Mouse (Mus musculus): Measurements from ENCODE around the gene Tbc1d17. TPM values are rescaled to one million over a fixed set of nuclear protein-coding genes. Genes with fewer than 3 reads are reported as not detected.

Tbc1d17 gene
- polyA plus RNA-seq, 1 experiment from 2014 or later: 122 TPM

DNA sequence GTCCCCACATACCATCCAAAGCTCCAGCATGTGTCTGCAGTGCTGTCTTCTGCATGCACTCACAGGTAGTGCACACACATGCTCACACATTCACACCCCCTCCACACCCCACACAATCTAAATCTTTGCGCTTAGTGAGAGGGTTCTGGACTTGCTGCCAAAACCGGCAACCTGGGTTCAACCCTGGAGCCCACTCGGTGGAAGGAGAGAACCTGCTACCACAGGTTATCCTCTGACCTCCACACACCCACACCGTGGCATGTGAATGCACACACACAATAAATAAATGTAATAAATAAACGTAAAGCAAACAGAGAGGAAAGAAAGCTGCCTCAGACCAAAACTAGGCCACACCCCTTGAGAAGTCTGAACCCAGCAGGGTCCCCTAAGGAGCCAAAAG lies 1.1 kb downstream of the Tbc1d17 start:
- peak overlapping the region; percentile 99; the same call in 1 of the 2 replicates for H3K27ac ChIP-seq
- peak overlapping the region; percentile 70 for H3K4me2 ChIP-seq
- no peak for ATAC-seq (replicated peaks)
- peaks cover 35% of the 10 kb centered on the region for H3K4me1 ChIP-seq
- H3K36me3 ChIP-seq (replicated peaks): peaks cover 33% of the 10 kb centered on the region
- no peaks in the 10 kb centered on the region for H3K9me3 ChIP-seq
- peak overlapping the region; percentile 86 for H3K4me3 ChIP-seq
- no peaks in the 10 kb centered on the region for H3K27me3 ChIP-seq (replicated peaks)
- peak overlapping the region; percentile 38 for H3K9ac ChIP-seq
- WGBS: 80% methylated on average over 5 of the region's 5 CpGs

DNA sequence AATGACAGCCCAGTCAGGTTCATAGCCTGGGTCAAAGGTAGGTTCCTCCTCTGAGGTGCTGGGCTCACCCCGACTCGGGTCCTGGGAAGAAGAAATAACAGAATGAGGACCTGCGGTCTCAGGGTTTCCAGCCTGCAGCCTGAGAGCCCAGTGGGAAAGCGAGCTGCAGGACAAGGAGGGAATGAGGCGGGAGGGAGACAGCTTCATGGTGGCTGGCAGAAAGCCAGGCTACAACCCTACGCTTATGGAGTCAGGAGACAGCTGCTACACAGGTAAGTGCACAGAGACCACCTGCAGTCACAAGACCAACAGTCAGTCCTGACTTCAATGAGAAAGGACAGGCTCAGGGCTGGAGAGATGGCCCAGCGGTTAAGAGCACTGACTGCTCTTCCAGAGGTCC lies 2.1 kb downstream of the Tbc1d17 start:
- H3K4me2 ChIP-seq: no peak overlapping the region
- peaks cover 2% of the 10 kb centered on the region for H3K27me3 ChIP-seq (replicated peaks)
- no peak for ATAC-seq (replicated peaks)
- H3K27ac ChIP-seq: no peak overlapping the region
- no peak overlapping the region for H3K4me3 ChIP-seq
- H3K36me3 ChIP-seq (replicated peaks): peaks cover 38% of the 10 kb centered on the region; the same call in 1 of the 2 replicates
- peaks cover 35% of the 10 kb centered on the region for H3K4me1 ChIP-seq
- H3K9me3 ChIP-seq: no peaks in the 10 kb centered on the region
- H3K9ac ChIP-seq: no peak overlapping the region
- 94% methylated on average over 7 of the region's 7 CpGs for WGBS

DNA sequence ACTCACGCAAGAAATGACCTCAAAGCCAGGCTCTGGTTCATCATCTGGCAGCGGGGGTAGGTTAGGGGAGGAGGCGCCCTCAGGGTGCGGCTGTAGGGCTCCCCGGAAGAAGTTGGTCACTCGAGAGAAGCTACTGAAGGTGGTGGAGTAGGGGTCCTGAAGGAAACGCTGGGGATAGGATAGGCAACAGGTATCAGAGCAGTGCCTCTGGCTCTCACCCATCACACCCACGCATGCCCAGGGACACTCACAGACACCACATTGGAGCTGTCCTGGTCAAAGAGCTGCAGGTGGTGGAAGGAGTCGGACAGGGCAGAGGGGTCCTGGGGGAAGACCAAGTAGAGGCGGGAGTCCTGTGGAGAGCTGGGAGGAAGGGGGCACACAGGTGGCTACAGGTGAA lies 3.9 kb downstream of the Tbc1d17 start:
- peaks cover 18% of the 10 kb centered on the region for H3K27me3 ChIP-seq (replicated peaks)
- H3K27ac ChIP-seq: no peak overlapping the region
- no peak overlapping the region for H3K4me3 ChIP-seq
- no peak overlapping the region for H3K9ac ChIP-seq
- peaks cover 23% of the 10 kb centered on the region for H3K4me1 ChIP-seq
- no peak for ATAC-seq (replicated peaks)
- no peak overlapping the region for H3K4me2 ChIP-seq
- 96% methylated on average over 10 of the region's 10 CpGs for WGBS
- no peaks in the 10 kb centered on the region for H3K9me3 ChIP-seq
- H3K36me3 ChIP-seq (replicated peaks): peaks cover 48% of the 10 kb centered on the region; the same call in 1 of the 2 replicates

DNA sequence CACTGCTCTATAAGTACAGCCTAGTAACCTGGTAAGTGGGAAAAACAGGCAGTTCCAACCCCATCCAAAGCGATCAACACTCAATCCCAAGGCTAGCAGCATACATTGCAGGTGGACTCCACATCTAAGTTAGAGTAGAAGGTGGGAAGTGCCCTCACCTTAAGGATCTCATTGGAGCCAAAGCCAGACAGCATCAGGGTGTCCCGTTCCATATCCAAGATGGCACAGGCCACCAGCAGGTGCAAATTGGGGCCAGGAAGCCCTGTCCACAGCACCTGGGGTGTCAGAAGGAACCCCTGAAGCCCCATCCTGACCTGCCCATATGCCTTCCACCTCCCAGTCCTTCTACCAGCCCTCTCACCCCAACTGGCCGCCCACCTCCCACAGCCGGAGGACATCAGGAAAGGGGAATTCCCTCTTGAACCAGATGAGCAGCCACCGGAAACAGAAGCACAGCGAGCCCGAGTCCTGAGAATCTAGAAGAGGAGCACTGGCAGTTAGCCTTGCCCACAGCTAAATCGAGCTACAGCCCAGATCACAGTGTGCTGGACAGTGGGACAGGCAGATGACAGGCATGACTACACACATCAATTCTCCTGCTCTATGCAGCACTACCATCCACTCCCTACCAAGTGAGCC lies 6.9 kb downstream of the Tbc1d17 start:
- Histone ChIP-seq H3K4me3 (no peak overlapping the region), H3K27me3 (replicated peaks) (peaks cover 22% of the 10 kb centered on the region), H3K27ac (no peak overlapping the region), H3K4me2 (no peak overlapping the region), H3K36me3 (replicated peaks) (peaks cover 48% of the 10 kb centered on the region; the same call in 1 of the 2 replicates), H3K9me3 (no peaks in the 10 kb centered on the region), H3K4me1 (peaks cover 20% of the 10 kb centered on the region), H3K9ac (no peak overlapping the region)
- no peak for ATAC-seq (replicated peaks)
- WGBS: 93% methylated on average over 8 of the region's 8 CpGs

DNA sequence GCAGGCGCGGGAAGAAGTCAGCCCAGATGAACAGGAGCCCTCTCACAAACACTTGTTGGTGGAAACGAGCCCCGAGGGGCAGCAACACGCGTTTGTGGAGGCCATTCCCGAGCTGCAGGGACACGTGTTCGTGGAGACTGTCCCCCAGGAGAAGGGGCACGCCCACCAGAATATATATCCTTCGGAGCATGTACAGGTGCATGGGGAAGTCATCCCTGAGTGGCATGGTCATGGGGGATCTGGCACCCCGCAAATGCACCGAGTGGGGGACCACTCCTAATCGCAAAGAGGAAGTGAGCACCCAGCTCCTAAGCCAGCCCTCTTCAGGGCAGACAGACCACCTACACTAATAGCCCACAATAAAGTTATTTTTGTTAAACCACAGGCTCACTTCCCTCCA lies 8.5 kb downstream of the Tbc1d17 start:
- Histone ChIP-seq H3K27ac (no peak overlapping the region), H3K9ac (peak overlapping the region; percentile 38; the same call in 1 of the 2 replicates), H3K9me3 (no peaks in the 10 kb centered on the region), H3K4me2 (0 out of 2 replicates have a peak overlapping the region, but pooled peaks have one; percentile 50), H3K4me1 (peaks cover 14% of the 10 kb centered on the region), H3K4me3 (peak overlapping the region; percentile 28; the same call in 1 of the 2 replicates), H3K27me3 (replicated peaks) (peaks cover 22% of the 10 kb centered on the region), H3K36me3 (replicated peaks) (peaks cover 40% of the 10 kb centered on the region; the same call in 1 of the 2 replicates)
- WGBS: 59% methylated on average over 14 of the region's 14 CpGs
- no peak for ATAC-seq (replicated peaks)

DNA sequence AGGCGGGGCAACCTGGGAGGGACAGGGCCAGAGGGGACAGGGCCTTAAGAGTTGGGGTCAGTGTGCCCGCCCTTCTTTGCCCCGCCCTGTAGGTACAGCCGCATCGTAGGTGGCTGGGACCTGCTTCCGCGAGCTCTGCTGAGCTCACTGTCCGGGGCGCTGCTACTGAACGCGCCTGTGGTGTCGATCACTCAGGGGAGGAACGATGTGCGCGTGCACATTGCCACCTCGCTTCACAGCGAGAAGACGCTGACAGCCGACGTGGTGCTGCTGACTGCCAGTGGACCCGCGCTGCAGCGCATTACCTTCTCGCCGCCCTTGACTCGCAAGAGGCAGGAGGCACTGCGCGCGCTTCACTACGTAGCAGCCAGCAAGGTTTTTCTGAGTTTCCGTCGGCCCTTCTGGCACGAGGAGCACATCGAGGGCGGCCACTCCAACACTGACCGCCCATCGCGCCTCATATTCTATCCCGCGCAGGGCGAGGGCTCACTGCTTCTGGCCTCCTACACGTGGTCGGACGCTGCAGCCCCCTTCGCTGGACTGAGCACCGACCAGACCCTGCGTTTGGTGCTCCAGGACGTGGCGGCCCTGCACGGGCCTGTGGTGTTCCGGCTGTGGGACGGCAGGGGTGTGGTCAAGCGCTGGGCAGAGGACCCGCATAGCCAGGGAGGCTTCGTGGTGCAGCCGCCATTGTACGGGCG lies 9.2 kb downstream of the Tbc1d17 start:
- peaks cover 14% of the 10 kb centered on the region for H3K4me1 ChIP-seq
- peak; percentile 57 for ATAC-seq (replicated peaks)
- peaks cover 33% of the 10 kb centered on the region; the same call in 1 of the 2 replicates for H3K36me3 ChIP-seq (replicated peaks)
- H3K4me2 ChIP-seq: peak overlapping the region; percentile 50
- H3K9ac ChIP-seq: peak overlapping the region; percentile 38
- H3K27me3 ChIP-seq (replicated peaks): peaks cover 22% of the 10 kb centered on the region
- 1% methylated on average over 56 of the region's 58 CpGs for WGBS
- no peaks in the 10 kb centered on the region for H3K9me3 ChIP-seq
- H3K27ac ChIP-seq: no peak overlapping the region
- peak overlapping the region; percentile 28 for H3K4me3 ChIP-seq

DNA sequence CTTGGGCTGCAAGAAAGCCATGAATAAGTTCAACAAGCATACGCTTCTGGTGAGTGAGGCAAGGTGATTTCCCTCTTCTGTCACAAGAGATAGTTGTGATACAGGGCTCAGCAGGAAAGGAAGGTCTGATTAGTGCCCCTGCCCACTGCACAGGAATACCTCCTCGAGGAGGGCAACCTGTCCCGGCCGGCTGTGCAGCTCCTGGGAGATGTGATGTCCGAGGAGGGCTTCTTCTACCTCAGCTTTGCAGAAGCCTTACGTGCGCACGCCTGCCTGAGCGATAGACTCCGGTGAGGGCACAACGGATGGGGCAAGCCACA lies 9.7 kb downstream of the Tbc1d17 start:
- Histone ChIP-seq H3K9me3 (no peaks in the 10 kb centered on the region), H3K4me1 (peaks cover 14% of the 10 kb centered on the region), H3K4me2 (peak overlapping the region; percentile 50), H3K4me3 (peak overlapping the region; percentile 28), H3K9ac (peak overlapping the region; percentile 38), H3K36me3 (replicated peaks) (peaks cover 27% of the 10 kb centered on the region; the same call in 1 of the 2 replicates), H3K27me3 (replicated peaks) (peaks cover 22% of the 10 kb centered on the region), H3K27ac (no peak overlapping the region)
- 32% methylated on average over 11 of the region's 11 CpGs for WGBS
- no peak for ATAC-seq (replicated peaks)

DNA sequence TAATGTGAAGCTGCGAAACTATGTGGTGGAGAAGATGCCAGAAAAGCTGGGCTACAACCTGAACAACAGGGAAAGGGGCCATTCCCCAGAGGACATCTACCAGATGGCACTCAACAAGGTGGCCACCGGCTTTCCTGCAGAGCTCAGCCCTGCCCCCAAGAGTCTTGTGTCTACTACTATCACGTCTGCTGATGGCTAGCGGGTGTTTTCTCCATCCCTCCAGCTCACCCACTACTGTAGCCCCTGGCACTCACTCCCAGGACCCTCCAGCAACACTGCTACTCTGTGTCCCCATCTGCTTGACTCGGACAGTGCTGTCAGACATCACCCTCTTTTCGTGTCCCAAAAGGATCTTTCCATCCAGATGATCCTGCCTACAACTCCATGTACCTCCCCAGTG lies 10.8 kb downstream of the Tbc1d17 start:
- H3K9me3 ChIP-seq: no peaks in the 10 kb centered on the region
- peaks cover 14% of the 10 kb centered on the region for H3K4me1 ChIP-seq
- H3K9ac ChIP-seq: no peak overlapping the region
- ATAC-seq (replicated peaks): no peak
- WGBS: 85% methylated on average over 6 of the region's 6 CpGs
- no peak overlapping the region for H3K4me3 ChIP-seq
- peaks cover 21% of the 10 kb centered on the region; the same call in 1 of the 2 replicates for H3K36me3 ChIP-seq (replicated peaks)
- no peak overlapping the region for H3K4me2 ChIP-seq
- H3K27ac ChIP-seq: no peak overlapping the region
- H3K27me3 ChIP-seq (replicated peaks): peaks cover 22% of the 10 kb centered on the region

DNA sequence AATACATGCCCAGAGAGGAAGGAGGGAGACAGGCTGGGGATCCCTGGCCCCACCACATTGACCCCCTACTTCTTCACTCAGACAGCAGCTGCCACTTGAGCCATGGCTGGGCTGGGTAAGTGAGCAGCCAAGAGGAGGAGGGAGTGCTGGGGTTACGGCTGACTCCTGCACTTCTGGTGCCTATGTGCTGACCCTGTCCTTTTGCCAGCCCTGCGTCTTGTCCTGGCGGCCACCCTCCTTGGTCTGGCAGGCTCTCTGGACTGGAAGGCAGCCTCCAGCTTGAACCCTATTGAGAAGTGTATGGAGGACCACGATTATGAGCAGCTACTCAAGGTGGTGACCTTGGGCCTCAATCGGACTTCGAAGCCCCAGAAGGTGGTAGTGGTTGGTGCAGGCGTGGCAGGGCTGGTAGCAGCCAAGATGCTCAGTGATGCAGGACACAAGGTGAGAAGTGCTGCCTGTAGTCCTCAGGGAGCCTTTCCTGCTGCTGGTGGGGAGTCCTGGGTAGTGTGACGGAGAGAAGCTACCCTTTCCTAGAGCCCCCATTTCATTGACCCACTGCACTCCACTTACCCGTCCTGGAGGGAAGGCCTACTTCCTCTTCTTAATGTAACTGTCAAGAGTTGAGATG lies 12.3 kb downstream of the Tbc1d17 start:
- no peak for ATAC-seq (replicated peaks)
- WGBS: 85% methylated on average over 9 of the region's 9 CpGs
- no peak overlapping the region for H3K4me3 ChIP-seq
- no peak overlapping the region for H3K9ac ChIP-seq
- no peaks in the 10 kb centered on the region for H3K9me3 ChIP-seq
- peaks cover 14% of the 10 kb centered on the region; the same call in 1 of the 2 replicates for H3K36me3 ChIP-seq (replicated peaks)
- no peak overlapping the region for H3K27ac ChIP-seq
- H3K4me1 ChIP-seq: peaks cover 14% of the 10 kb centered on the region
- no peak overlapping the region for H3K4me2 ChIP-seq
- H3K27me3 ChIP-seq (replicated peaks): peaks cover 17% of the 10 kb centered on the region

DNA sequence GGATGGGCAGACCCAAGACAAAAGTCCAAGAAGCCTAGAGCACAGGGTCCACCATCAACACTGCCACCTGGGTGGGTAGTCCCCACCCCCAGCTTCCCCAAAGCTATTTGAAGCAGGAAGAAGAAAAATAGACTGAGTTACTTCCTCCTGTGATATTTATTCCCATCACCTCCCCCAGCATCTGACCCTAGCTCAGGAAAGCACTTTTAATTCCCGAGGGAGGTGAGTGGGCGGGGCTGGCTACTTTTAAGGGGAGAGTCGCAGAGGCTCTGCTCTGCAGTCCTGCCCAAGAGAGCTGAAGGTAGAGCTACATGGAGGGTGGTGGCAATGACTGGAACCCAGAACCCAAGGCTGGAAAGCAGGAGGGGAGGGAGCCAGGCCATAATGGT lies 12.9 kb downstream of the Tbc1d17 start:
- Histone ChIP-seq H3K27ac (no peak overlapping the region), H3K9ac (no peak overlapping the region), H3K27me3 (replicated peaks) (peaks cover 13% of the 10 kb centered on the region), H3K4me3 (no peak overlapping the region), H3K9me3 (no peaks in the 10 kb centered on the region), H3K4me2 (no peak overlapping the region), H3K4me1 (peaks cover 14% of the 10 kb centered on the region), H3K36me3 (replicated peaks) (peaks cover 18% of the 10 kb centered on the region)
- ATAC-seq (replicated peaks): no peak
- 63% methylated on average over 3 of the region's 3 CpGs for WGBS

DNA sequence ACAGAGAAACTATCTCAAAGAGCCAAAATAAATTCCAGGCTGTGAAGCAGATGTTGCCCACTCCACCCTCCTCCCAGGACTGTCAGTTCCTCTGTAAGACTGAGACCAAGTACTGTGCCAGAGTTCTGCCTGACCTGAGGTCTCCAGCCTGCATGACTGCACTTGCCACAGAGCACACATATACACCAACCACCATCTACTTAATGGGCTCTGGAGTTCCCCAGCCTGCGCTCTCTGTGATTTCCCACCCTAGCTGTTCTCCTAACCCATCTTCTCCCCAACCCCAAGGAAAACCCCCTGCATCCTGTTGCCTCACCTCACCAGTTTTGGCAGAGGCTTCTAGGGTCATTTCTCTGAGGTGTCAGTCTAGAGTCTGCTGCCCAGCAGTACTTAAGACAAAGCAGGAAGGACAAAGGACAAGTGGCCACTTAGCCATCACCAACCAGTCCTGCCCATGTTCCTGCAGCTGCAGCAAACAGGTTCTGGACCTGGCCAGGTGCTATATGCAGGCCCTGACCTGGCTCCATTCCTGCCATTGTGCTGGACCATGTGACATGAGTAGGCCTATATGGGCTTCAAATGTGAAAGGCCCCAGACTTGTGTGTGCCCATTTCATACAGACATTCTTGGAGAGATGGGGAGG lies 13.4 kb downstream of the Tbc1d17 start:
- H3K4me2 ChIP-seq: no peak overlapping the region

DNA sequence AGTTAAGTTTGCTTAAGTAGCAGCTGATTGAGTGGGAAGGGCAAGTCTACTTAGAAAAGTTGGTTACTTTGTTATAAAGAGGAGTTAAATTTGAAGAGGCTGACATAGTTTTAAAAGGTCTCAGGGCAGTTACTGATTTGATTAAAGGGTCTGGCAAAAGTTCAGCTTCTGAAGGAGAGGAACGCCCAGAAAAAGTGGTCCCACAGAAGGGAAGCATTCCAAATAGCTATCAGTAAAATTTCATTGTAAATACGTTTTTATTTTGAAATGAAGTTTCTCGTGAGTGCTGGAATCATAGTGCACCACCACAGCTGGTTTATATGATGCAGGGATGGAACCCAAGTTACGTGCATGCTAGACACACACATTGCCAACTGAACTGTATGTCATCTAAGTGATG lies 16.1 kb downstream of the Tbc1d17 start:
- Histone ChIP-seq H3K9me3 (no peaks in the 10 kb centered on the region), H3K27me3 (replicated peaks) (no peaks in the 10 kb centered on the region), H3K27ac (no peak overlapping the region), H3K4me3 (no peak overlapping the region), H3K9ac (no peak overlapping the region), H3K4me2 (no peak overlapping the region), H3K36me3 (replicated peaks) (peaks cover 32% of the 10 kb centered on the region), H3K4me1 (no peaks in the 10 kb centered on the region)
- ATAC-seq (replicated peaks): no peak
- 81% methylated on average over 4 of the region's 4 CpGs for WGBS

More for the DNA sequence above, 13.4 kb downstream of the Tbc1d17 start:
- H3K36me3 ChIP-seq (replicated peaks): peaks cover 19% of the 10 kb centered on the region
- 100% methylated on average over 1 of the region's 1 CpGs for WGBS
- no peak overlapping the region for H3K4me3 ChIP-seq
- H3K9me3 ChIP-seq: no peaks in the 10 kb centered on the region
- no peak overlapping the region for H3K9ac ChIP-seq
- no peak overlapping the region for H3K27ac ChIP-seq
- no peak for ATAC-seq (replicated peaks)
- peaks cover 14% of the 10 kb centered on the region for H3K4me1 ChIP-seq
- peaks cover 8% of the 10 kb centered on the region for H3K27me3 ChIP-seq (replicated peaks)
